Mouse (Mus musculus) regulatory T cell (primary cell): Measurements from ENCODE around the gene Sstr4.

Experiments
- in situ Hi-C: fragments of 300-600 bp; cut with MboI, MseI; formaldehyde crosslinking; loops from one replicate; pipeline ENCODE4 v1.15.1; 2025; ENCODE audit warnings: high pct_unique_total_duplicates

Gene Sstr4

GRCm38 (mm10) chr2:148395131-148396051 lies at the start of gene Sstr4:
Sstr4 (plus strand) TSS chr2:148395344.
- in situ Hi-C loops, result no loop called here

DNA sequence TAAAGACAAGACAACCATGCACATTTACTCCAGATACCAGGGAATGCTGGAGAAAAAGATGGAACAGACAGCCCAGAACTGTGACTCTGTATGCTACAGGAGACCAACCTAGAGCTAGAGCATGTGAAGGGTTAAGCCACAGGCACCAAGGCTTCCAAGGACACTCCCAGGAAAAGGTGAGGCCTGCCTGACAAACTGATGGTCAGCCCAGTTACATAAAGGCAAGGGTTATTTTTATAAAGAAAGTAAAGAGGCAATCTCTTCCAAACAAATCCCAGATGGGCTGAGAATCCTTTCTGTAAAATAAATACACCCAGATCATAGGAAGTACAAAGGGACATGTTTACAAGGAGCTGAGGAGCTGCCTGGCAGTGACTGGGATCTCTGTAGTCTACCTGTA lies 49.8 kb upstream of the Sstr4 start:
- in situ Hi-C loops, result no loop called here

DNA sequence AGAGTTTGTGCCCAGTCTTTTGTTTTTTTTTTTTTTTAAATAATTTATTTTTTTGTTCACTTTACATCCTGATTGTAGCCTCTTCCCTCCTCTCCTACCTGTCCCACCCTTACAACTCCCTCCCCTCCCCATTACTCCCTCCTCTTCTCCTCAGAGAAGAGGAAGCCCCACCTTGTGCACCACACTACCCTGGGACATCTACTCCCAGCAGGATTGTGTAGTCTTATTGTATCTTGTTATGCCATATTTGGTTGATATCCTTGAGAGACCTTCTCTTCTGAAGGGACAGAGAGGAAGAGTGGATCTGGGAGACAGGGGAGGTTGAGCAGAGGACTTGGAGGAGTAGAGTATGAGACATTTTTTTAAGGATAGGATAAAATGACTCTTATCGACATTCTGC lies 48.2 kb upstream of the Sstr4 start:
- in situ Hi-C loops, result no loop called here

- in situ Hi-C loops, result no loop called here
Measured at GRCm38 (mm10) chr2:148349509-148350307, 45.4 kb upstream of the Sstr4 start.

- in situ Hi-C loops, result no loop called here
Measured at GRCm38 (mm10) chr2:148350460-148350859, 44.7 kb upstream of the Sstr4 start.

- in situ Hi-C loops, result no loop called here
Measured at GRCm38 (mm10) chr2:148352655-148353054, 42.5 kb upstream of the Sstr4 start.

- in situ Hi-C loops, result no loop called here
Measured at GRCm38 (mm10) chr2:148357145-148357544, 38.0 kb upstream of the Sstr4 start.

DNA sequence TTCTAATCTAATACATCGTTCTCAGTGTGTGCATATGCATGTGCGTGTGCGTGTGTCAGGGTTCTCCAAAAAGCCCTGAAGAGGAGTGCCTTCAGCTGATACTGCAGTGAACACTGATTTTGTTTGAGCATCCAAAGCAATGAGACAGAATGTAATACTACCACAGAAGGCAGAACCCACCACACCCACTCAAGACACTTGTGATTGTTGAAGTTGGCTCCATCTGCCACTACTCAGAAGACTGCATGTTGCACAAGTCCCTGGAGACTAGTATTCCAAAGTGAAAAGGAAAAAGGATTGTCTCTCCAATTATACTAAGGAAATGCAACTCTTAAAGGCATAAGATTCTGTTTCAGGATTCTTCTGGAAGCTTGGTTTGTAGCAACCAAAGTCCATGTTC lies 30.6 kb upstream of the Sstr4 start:
- in situ Hi-C loops, result no loop called here

DNA sequence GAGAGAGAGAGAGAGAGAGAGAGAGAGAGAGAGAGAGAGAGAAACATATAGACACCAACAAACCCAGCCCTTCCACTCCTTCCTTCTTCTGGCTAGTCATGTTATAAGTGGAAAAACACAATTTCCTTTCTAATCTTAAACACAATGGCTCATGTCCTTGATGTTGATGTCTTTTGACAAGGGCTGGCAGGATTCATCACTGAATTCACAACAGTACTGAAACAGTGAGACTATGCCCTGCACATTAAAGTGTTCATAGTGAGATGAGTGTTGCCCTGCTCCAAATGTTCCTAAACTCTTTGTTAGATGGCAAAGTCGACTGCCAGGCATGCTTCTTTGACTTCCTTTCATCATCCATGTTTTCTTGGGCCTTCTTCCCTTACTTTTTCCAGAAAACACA lies 29.9 kb upstream of the Sstr4 start:
- in situ Hi-C loops, result no loop called here

- in situ Hi-C loops, result no loop called here
Measured at GRCm38 (mm10) chr2:148371743-148372630, 23.2 kb upstream of the Sstr4 start.

- in situ Hi-C loops, result no loop called here
Measured at GRCm38 (mm10) chr2:148373602-148374071, 21.5 kb upstream of the Sstr4 start.

- in situ Hi-C loops, result no loop called here
Measured at GRCm38 (mm10) chr2:148375326-148376150, 19.6 kb upstream of the Sstr4 start.

DNA sequence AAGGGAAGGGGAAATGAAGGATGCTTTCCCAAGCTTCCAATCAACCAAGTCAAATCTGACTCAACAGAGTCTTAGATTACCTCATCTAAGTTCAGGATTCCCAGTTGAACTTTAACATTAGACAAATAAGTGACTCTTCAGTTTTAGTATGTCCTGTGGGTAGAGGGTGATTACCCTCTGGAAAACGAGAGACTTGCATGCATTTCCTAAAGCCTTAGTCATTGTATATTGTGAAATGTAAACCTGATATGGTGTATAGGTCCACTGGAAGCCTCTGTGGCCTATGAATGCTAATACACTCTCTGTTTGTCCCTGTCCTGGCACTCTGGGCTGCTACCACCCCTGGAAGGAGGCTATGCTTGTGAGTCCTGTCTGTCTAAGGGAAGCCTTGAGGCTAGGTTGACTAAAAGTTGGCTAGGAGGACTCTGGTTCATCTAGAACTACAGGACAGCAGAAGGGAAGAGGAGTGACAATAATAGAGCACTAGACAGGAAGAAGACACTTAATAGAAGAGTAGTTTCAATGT lies 16.3 kb upstream of the Sstr4 start:
- in situ Hi-C loops, result no loop called here

GRCm38 (mm10) chr2:148379899-148380413 lies 15.2 kb upstream of the Sstr4 start:
- in situ Hi-C loops, result no loop called here

DNA sequence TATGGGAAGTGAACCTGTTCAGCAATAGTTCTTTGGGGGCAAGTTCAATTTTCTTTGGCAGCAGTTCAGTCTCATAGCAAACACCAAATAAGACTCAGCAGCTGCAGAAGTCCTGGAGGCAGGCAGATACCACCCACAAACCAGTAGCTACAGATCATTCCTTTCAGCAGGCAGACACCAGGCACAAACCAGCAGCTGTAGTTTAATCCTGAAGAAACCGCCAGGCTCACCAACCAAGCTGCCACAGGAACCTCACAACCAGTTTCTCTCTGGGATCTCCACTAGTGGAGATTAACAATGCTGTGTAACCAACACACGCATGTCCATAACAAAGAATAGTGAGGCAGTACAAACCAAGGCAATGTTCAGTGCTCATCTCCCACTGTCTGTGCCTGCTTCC lies 14.1 kb upstream of the Sstr4 start:
- in situ Hi-C loops, result no loop called here

GRCm38 (mm10) chr2:148386476-148386875 lies 8.7 kb upstream of the Sstr4 start:
- in situ Hi-C loops, result no loop called here

- in situ Hi-C loops, result no loop called here
Measured at GRCm38 (mm10) chr2:148386927-148387326, 8.2 kb upstream of the Sstr4 start.

GRCm38 (mm10) chr2:148387652-148388581 lies 7.2 kb upstream of the Sstr4 start:
- in situ Hi-C loops, result no loop called here

DNA sequence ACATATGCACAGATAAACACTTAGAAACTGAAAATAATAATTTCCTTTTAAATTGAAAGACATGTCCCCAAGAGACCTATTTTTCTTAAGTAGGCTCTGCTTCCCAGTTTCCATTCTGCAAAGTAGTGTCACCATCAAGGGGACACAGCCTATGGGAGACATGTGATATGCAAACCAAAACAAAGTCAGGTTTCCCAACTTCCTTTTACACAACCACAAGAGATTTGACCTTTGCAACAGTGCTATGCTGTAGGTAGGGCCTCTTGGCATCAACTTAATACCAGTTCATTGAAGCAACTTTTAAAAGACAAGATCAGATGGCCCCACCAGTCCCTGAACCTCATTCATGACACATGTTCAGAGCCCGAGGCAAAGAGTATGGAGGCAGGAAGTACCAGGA lies 2.0 kb upstream of the Sstr4 start:
- in situ Hi-C loops, result no loop called here
